Mouse (Mus musculus): ENCODE measurements around the gene Pcsk7.

The Pcsk7 gene

DNA sequence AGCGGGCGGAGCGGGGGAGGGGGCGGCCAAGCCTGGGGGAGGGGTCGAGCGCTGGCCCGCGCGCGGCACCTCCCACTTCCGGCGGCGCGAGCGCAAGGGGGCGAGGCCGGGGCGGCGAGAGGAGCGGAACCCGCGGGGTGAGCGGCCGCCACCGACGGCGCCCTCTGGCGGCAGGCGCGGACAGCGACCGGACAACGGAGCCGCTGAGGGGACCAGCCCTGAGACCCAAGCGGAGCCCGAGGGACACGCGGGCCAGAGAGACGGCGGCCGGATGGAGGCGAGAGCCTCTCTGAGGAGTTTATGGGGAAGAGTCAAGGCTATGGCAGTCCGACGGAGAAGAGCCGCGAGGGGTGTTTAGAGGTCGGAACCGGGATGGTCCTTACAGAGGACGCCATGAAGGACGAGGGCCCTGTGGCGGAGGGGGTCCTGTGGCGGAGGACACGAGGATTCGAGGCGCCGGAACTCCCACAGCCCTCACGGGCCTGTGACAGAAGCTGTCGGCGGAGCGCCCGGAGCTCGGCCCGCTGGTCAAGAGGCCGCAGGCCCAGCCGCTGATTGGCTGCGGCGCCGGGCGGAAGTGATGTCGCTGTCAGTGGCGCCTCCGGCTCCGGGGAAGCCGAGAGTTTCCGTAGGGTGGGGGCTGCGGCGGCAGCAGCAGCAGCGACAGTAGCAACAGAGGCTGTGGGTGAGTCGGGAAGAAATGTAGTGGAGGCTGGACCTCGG, at the start of gene Pcsk7, which contains the start of gene Rnf214:
Gene Pcsk7 (plus strand): TSS at position 143 of the 723 bp plus-strand sequence.
Gene Rnf214 (minus strand): TSS at position 557 of the 723 bp plus-strand sequence.
- peak; percentile 71 for DNase-seq (ENCODE audit: low read depth)

DNA sequence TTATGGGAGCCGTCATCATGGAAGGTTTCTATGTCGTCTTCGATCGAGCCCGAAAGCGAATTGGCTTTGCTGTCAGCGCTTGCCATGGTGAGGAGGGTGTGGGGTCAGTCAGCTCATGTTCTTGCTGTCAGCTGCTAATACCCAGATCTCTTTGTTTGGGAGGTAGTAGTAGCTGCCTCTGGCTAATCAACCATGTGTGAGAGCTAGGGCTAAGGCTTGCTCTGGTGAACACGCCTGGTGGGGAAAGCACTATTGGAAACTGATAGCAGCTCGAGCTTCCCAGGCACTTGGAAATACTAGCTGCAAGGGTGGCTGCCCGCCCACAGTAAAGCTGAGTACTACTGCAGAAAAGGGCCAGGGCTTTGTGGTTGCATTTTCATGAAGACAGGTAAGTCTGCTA, 46.9 kb upstream of the Pcsk7 start:
- DNase-seq (ENCODE audit: low read depth): no peak

DNA sequence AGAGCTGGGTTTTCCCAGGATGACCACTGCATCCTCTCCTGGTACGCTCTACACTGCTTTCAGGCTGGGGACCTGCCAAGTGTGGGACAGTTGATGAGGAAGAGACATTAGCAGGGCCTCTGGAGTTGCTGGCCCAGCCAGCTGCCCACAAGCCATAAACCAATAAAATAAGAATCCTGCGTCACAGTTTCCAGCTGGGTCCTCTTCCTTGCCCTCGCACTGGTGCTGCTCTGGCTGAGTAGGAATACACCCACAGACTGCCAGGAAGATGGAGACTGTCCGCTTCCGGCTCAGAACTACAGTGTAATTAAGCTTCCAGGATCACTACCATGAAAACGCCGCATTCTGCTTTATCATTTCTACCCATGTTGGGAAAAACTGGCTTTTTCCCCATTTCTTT, 44.5 kb upstream of the Pcsk7 start:
- no peak for DNase-seq (ENCODE audit: low read depth)

DNA sequence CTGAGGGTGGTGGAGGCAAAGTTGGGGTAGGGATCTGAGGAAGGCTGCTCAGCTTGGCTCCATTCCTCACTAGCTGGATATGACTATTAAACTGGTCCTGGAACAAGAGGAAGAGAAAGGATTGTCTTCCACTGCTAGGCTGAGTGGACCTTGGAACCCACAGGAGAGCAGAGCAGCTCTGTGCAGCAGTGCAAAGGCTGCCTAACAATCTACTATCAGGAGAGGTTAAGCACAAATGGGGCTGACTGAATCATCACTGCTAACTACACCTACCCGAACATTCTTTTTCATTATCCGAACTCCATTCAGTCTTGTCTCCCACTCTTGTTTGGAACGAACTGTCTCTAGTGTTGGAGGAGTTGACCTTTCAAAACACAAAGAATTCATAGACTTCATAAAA, 37.1 kb upstream of the Pcsk7 start:
- DNase-seq (ENCODE audit: low read depth): no peak

DNA sequence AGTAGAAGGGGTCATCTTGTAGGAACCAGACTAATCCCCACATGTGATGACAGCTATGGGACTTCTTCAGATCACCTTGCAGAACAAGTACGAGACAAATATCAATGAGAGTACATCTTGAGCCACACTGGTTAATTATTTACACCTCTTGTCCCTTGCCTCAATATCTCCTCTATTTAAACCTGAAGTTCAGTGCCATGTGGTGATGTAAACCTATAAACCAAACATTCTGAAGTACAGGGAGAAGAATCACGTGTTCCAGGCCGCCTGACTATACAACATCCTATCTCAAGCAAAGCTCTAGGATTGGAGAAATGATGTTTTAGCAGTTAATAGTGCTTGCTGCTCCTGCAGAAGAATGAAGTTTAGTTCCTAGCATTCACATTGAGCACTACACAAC, 36.0 kb upstream of the Pcsk7 start:
- DNase-seq (ENCODE audit: low read depth): no peak

DNA sequence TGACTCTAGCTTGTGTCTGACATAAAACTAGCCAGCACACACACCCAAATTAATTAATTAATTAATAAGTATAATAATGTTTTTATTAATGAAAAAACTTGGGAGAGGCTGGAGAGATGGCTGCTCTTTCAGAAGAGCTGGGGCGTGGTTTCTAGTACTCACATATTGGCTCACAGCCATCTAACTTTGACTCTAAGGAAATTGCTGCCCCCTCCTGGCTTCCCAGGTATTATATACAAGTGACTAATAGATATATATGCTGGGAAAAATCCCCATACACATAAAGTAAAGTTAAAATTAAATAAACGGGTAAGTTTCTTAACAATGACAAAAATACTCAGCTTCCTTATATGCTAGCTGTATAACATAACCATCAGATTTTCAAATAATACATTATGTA, 28.4 kb upstream of the Pcsk7 start:
- DNase-seq (ENCODE audit: low read depth): peak; percentile 27

DNA sequence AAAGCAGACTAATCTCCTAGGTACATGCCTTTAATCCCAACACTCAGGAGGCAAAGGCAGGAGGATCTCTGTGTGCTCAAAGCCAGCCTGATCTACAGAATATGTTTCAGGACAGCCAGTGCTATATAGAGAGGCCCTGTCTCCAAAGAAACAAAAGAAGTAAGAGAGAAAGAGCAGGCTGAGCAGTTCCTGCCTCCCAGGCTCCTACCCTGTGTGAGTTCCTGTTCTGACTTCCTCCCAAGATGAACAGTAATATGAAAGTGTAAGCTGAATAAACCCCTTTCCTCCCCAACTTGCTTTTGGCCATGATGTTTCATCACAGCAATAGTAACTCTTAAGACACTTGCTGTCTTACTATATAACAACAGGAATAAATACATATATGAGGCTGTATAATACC, 12.6 kb upstream of the Pcsk7 start:
- no peak for DNase-seq (ENCODE audit: low read depth)

DNA sequence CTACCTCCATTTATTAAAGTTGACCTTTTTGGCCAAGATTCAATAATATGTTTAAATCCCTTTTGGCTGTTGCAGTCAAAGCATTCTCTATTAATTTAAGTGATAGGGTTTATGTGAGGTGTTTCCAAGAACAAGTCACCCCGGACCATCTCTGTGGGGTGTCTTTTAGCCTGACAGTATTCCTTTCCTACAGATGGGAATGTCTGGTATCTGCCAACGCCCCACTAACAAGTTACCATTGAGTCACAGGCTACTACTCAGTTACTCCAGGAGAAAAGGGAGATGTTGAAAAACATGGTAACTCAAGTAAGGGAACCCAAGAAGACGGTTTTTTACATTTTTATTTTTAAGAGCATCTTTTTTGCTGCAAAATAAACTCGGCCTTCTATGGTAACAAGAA, 1.1 kb upstream of the Pcsk7 start:
- DNase-seq (ENCODE audit: low read depth): no peak

DNA sequence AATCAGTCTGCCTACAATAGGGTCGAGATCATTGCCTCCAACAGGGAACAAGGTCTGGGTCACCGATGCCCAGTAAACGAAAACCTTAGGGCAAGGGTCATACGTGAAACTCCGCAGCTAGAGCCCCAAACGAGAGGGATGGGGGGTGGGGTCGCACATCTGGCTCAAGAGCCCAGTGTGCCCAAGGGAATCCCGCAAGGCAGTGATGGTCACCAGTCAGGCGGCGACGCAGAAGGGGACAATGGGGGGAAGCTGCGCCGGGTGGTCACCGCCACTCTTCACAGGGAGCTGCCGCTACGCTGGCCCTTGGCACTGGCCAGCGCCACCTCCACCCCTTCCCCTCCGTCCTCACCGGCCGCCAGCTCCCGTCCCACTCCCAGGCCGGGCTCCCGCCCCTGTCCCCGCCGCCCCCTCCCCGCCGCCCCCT, 473 bp upstream of the Pcsk7 start:
- DNase-seq (ENCODE audit: low read depth): no peak

DNA sequence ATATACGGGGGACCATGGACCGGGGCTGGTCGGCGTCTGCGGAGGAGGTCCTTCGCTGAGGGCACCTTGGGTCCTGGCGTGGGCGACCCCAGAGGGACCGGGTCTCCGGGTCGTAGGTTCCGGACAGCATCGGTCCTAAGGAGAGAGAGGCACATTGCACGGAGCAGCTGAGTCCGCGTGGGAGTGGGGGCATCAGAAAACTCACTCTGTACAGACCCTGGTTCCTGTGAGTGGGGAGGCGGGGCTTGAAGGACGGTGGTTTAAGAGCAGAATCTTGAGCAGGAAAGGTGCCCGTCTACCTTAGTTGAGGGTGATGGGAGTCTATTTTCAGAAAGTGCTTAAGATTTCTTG, 756 bp downstream of the Pcsk7 start:
- no peak for DNase-seq (ENCODE audit: low read depth)

DNA sequence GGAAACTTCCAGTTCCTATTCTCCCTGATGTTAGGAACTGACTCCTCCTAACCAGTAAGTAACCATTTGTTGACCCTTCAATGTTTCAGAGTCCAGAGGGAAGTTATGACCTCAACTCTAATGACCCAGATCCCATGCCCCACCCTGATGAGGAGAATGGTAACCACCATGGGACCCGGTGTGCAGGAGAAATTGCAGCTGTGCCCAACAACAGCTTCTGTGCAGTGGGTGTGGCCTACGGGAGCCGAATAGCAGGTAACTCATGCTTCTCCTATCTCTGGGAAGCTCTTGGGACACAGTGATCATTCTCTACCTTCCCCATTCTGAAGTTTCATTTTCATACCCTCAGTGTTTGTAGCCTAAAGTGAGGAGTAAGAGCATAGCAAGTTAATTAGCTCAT, 4.7 kb downstream of the Pcsk7 start:
- no peak for DNase-seq (ENCODE audit: low read depth)

DNA sequence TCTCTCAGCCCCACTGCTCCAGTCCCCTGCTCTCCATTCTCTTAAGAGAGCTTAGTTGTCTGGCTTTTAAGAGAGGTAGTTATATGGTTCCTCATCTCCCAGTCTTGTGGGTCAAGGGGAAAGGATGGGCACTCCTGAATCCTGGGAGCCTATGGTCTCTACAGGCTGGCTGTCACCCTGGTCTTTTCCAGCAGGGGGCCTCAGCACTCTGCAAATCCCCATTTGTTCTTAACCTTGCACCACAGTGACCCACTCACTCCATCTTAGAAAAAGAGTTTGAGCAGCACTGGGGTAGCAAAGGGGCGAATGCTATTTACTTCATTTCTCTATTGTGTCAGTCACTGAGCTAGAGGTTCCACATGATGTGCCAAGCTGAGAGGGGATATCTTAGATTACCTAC, 5.4 kb downstream of the Pcsk7 start:
- DNase-seq (ENCODE audit: low read depth): peak; percentile 38

DNA sequence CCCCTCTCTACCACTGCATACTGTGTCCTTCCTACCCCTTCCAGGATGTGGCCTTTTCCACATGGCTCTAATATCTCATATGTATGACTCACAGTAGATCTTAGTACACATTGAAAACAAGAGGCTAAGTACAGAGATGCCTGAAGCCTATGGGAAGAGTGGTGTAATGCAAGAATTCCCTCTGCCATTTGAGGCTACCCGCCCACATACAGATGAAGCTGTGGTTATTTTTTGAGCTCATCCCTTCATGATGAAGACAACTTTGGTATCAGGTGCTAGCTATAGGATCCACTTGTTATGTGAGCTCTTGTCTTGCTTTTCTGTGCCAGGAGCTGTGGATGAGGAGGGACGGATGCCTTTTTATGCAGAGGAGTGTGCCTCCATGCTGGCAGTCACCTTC, 9.4 kb downstream of the Pcsk7 start:
- DNase-seq (ENCODE audit: low read depth): no peak

DNA sequence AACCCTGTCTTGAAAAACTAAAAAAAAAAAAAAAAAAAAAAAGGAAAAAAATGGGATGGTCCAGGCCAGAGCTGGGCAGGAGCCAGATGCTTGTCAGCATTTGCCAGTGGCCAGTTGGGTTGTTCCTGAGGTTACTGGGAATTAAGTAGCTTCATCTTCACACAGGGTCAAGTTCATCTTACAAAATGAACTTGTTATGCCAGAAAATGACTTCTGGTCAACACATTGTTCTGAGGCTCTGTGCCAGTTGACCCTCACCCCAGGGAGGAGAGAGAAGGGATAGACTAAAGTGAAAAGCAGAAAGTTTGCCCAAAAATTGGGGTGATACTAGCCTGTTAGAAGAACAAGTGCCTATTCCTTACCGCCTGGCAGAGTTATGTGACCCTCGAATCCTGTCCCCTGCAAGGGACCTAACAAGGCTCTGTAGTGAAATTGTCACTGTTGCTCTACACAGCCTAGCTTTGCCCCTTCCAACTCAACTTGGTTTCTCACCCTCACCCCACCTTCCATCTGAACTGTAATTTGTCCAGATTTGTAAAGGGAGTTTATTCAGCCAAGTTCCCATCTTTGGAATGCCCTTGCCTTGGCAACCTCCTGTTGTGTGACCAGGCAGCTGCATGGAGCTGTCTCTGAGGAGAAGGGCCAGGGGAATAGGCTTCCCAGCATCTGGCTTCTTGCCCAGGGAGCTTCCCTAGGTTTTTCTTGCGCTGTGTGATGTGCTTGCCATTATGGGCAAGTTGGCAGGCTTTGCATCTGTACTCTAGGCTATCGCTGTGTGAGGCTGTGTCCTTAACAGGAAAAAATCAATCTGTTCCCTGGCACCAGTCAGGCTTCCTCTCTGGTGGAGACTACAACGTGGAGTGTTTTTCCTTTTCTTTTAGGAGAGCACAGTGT, 11.0 kb downstream of the Pcsk7 start:
- DNase-seq (ENCODE audit: low read depth): no peak

DNA sequence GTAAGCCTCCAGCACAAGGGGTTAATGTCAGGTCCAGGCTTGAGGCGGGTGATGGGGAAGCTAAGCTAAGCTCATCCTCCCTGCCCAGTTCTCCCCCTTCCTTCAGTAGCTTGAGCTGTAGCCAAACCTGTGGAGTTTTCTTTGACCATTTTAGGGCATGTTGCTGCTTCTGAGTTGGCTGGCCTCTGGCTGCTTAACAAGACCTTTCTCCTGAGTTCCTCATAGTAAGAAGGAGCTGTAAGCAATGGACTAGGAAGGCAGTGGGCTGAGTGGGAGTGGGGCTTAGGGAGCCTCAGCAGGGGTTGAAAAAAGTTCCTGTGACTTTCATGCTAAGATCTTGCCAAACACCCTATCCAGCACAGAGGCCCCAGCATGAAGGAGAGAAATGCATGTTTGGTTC, 13.6 kb downstream of the Pcsk7 start:
- DNase-seq (ENCODE audit: low read depth): no peak

DNA sequence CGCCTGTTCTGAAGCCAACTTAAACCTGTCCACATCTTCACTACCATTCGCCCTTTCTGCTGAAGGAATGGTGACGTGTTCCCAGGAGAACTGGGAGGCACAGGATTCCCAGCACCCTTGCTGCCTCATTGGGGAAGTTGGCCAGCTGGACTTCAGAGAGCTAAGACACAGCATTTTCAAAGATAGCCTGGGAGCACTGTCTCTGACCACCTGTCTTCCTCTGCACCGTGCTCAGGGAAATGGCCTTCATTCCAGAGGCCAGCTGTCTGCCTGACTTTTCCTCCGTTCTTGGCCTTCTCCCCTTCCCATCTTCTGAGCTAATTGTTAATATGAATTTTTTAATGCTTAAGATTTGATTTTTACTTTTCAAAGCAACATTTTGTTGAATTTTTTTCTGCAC, 23.0 kb downstream of the Pcsk7 start:
- DNase-seq (ENCODE audit: low read depth): no peak

DNA sequence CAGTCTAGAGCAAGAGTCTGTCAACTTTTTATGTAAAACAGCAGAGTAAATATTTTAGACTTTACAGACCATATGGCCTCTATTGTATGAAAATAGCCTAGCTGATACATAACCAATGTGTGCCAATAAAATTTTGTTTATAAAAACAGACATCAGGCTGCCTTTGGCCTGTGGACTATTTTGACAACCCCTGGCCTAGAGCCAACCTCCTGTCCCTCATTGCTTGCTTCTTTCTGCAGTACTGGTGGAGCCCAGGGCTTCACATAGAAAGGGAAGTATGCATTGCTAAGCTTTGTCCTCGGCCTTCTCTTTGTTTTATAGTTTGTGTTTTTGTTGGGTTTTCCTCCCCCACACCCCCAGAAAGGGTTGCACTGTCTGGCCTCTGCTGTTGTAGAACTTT, 25.7 kb downstream of the Pcsk7 start:
- no peak for DNase-seq (ENCODE audit: low read depth)

DNA sequence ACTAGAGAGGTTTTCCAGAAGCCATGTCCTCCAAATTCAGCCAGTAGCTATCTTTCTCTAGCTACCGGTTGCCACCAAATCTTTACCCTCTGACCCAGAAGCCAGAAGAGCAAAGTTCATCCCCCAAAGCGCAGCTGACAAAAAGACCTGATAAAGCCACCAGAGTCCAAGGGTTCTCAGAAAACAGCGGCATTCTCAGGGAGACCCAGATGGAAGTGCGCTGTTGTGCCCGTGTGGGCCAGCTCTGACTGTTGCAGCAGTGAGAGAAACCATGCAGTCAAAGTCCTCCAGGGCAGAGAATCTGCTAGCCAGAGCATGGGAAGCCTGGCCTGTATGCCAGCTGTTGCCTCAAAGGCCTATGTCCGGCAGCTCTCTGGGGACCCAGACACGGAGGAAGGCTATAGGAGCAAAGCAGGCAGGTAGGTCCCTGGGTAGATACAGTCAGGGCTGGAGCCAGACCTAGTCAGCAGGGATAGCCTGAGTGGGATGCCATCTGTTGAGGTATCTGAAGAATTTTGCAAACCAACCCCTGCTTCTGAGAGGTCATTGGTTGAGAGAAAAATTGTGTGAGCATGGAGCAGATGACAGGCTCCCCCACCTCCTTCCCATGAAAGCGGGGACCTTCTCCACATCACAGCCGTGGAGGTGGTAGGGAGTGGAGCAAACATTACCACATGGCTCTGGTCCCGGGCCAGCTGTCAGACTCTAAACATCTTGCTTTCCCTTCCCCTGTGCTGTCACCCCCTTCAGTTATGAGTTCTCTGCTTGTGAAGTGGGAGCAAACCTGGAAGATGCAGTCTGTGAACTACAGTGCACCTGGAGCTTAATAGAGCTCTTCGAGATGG, 26.5 kb downstream of the Pcsk7 start:
- DNase-seq (ENCODE audit: low read depth): no peak

DNA sequence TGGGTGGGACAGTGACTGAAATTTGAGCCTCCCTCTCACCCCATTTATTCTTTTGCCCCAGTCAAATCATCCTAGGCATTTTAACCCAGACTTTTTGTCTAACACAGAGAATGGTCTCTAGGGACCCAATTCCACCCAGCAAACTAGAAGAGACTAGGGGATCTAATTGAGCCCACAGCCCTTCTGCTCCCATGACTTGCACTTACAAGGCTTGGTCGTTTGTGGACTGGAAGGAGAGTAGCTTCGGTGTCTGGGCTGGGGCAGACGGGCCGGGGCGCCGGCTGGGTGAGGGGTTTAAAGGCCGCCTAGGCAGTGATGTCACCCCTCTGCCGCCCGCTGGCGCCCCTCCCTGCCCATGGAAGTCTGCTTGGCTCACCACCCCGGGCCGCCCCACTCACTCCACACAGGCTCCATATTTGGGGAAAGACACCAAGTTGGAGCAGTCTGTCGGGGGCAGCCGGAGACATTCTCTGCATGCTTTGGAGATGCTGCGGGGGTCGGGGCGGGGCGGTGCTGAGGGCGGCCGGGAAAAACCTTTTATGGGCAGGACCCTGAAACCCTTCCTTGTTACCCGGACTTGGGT, 29.4 kb downstream of the Pcsk7 start, which contains the start of gene Tagln:
Gene Tagln (minus strand): TSS at position 431 of the 583 bp plus-strand sequence.
- no peak for DNase-seq (ENCODE audit: low read depth)

DNA sequence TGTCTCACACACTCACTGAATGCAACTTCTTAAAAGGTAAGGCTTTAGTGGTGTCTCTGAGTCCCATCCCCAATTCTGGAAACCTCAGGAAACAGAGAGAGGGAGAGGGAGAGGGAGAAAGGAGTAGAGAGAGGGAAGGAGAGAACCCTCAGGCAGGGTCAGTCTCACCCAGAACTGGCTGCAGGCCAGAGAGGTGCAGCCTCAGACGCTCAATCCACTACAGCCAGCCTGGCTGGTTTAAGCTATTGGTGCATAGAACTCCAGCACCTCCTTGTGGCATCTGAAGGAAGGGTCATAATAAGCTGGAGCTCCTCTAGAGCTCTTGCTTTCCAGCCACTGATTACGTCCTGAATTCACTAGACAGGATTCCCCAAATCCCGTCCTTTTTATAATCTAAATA, 30.6 kb downstream of the Pcsk7 start:
- DNase-seq (ENCODE audit: low read depth): peak; percentile 54

DNA sequence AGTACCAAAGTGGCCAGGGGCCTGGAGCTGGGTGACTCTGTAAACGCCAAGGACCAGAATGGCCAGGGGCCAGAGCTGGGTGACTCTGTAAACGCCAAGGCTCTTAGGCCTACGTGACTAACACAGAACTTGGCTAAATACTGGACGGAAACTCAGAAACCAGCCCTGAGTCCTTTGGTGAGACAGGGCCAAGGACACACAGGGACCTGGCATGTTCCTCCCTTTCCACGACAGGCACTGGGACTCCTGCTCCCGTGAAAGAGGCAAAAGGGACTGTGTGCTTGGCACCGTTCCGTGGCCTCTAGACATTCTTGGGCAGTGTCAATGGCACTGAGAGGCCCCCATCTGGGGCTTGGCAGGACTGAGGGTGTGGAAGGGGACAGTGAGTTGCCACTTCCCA, 31.8 kb downstream of the Pcsk7 start:
- DNase-seq (ENCODE audit: low read depth): no peak

All from c-Kit-positive CD71-positive TER-119-negative erythroid progenitor cells, embryonic 14.5 days (primary cell).